Mouse (Mus musculus) neural tube, embryonic 14.5 days (tissue): ENCODE measurements around the gene Gm28230. TPM values are rescaled to one million over a fixed set of nuclear protein-coding genes. Genes with fewer than 3 reads are reported as not detected.

Experiments
- ATAC-seq: fragments of 200-750 bp; cut with Nextera tagmentation; 2 replicates; pipeline ENCODE4 v1.8.0; 2017; ENCODE audit warnings: low read depth, mild to moderate bottlenecking, moderate TSS enrichment, moderate library complexity
- H3K27ac ChIP-seq: fragments of 300-500 bp; sonication (generic); 2 replicates; pipeline ENCODE4 v1.5.1; 2014; ENCODE audit warnings: low read depth, mild to moderate bottlenecking, control low read depth, low read length, moderate library complexity, mixed read lengths
- H3K27me3 ChIP-seq: fragments of 300-500 bp; sonication (generic); 2 replicates; pipeline ENCODE4 v1.6.1; 2014; ENCODE audit warnings: low read length; ENCODE audit not compliant: control insufficient read depth, insufficient read depth
- H3K36me3 ChIP-seq: fragments of 300-500 bp; sonication (generic); 2 replicates; pipeline ENCODE4 v1.6.1; 2014; ENCODE audit warnings: low read length, mixed read lengths; ENCODE audit not compliant: control insufficient read depth, insufficient read depth
- H3K4me1 ChIP-seq: fragments of 300-500 bp; sonication (generic); 2 replicates; pipeline ENCODE4 v1.6.1; 2014; ENCODE audit warnings: low read length; ENCODE audit not compliant: control insufficient read depth, insufficient read depth
- H3K4me2 ChIP-seq: fragments of 300-500 bp; sonication (generic); 2 replicates; pipeline ENCODE4 v1.6.1; 2014; ENCODE audit warnings: mild to moderate bottlenecking, low read depth, low read length, control low read depth
- H3K4me3 ChIP-seq: fragments of 300-500 bp; sonication (generic); 2 replicates; pipeline ENCODE4 v1.5.1; 2014; ENCODE audit warnings: low read depth, low read length, control low read depth, mixed read lengths
- H3K9ac ChIP-seq: fragments of 300-500 bp; sonication (generic); replicated peaks from 2 replicates; pipeline ENCODE4 v1.6.1; 2014; ENCODE audit warnings: low read depth, mild to moderate bottlenecking, control low read depth, low read length, mixed read lengths
- H3K9me3 ChIP-seq: fragments of 300-500 bp; sonication (generic); 2 replicates; pipeline ENCODE4 v1.6.1; 2016; ENCODE audit warnings: low read length; ENCODE audit not compliant: control insufficient read depth
- WGBS: fragments of 180-500 bp; shearing (Covaris S2); extraction: QIAGEN DNeasy Blood & Tissue Kit; methylation state at CpG from one replicate; pipeline ENCODE4 v1.1.7; 2014; 5-methylcytosine and 5-hydroxymethylcytosine counted together
- microRNA counts: library from miRNA; unstranded; fragments of <30 nt; microRNA quantifications from one replicate; lab custom pipeline; 2016
- microRNA-seq: library from miRNA; unstranded; fragments of <30 nt; microRNA quantifications from one replicate; pipeline ENCODE4, GENCODE M21; 2016
- polyA plus RNA-seq: library from polyadenylated mRNA; unstranded; fragments of >200 nt; fragmentation: Nextera tagmentation; extraction: Ambion mirVana; gene quantifications from 2 replicates; pipeline ENCODE4 v1.2.1, GENCODE M21; 2014

Gm28230 gene
- polyA plus RNA-seq, 1 experiment from 2014 or later, result 2.5 TPM

- Histone ChIP-seq H3K4me1 (no peaks in the 10 kb centered on the region), H3K9me3 (no peaks in the 10 kb centered on the region), H3K4me3 (no peak overlapping the region), H3K4me2 (no peak overlapping the region), H3K27me3 (no peaks in the 10 kb centered on the region), H3K36me3 (no peaks in the 10 kb centered on the region), H3K27ac (no peak overlapping the region), H3K9ac (no peak overlapping the region)
- no peak for ATAC-seq
- 53% methylated on average over 7 of the region's 7 CpGs for WGBS
Measured at GRCm38 (mm10) chr2:74795531-74795930, 69.0 kb downstream of the Gm28230 start.

MicroRNA genes within 50 kb of the gene (microRNA counts, 519-probe panel; counts per million panel counts)
- microRNA mmu-miR-10b (lab: Ali Mortazavi, UCI), result 7,007 counts per million, percentile 97 among the panel's probes with 10 or more counts

Small RNAs within 50 kb of the gene (microRNA-seq; reads per million reads assigned to microRNA genes)
- gene Gm44463, result not detected
- 203,566 reads per million, percentile 100 among the genes with 10 or more reads in this experiment for gene Mir10b

Other genes starting within 250 kb of the Gm28230 start
- 56.4 and 57.6 TPM in 2 replicates for gene Lnpk, start 147.3 kb upstream of the Gm28230 start, polyA plus RNA-seq
- gene Evx2, start 67.2 kb upstream of the Gm28230 start, polyA plus RNA-seq, result 0.36 and 0.55 TPM in 2 replicates
- gene Hoxd13, start 58.4 kb upstream of the Gm28230 start, polyA plus RNA-seq, result not detected in 2 replicates
- gene Hoxd12, start 51.7 kb upstream of the Gm28230 start, polyA plus RNA-seq, result not detected in 2 replicates
- gene Hoxd11, start 47.2 kb upstream of the Gm28230 start, polyA plus RNA-seq, result 0.09 TPM in 1 of 2 replicates, not detected in the other
- 55.4 and 90.2 TPM in 2 replicates for gene Hoxd10, start 34.8 kb upstream of the Gm28230 start, polyA plus RNA-seq
- 20.9 and 37.4 TPM in 2 replicates for gene Hoxd9, start 29.0 kb upstream of the Gm28230 start, polyA plus RNA-seq
- 19.9 and 23.6 TPM in 2 replicates for gene Hoxd8, start 22.1 kb upstream of the Gm28230 start, polyA plus RNA-seq
- 13.5 and 13.9 TPM in 2 replicates for gene Hoxd3, start 14.8 kb upstream of the Gm28230 start, polyA plus RNA-seq
- 4.7 and 5.5 TPM in 2 replicates for gene Hoxd4, start 14.8 kb upstream of the Gm28230 start, polyA plus RNA-seq
- gene Hoxd1, start 36.3 kb downstream of the Gm28230 start, polyA plus RNA-seq, result 0.32 and 4.6 TPM in 2 replicates
- 163 and 177 TPM in 2 replicates for gene Mtx2, start 99.1 kb downstream of the Gm28230 start, polyA plus RNA-seq